Mouse (Mus musculus) embryonic facial prominence, embryonic 14.5 days (tissue): Measurements from ENCODE around the gene Chrdl2. TPM values are rescaled to one million over a fixed set of nuclear protein-coding genes. Genes with fewer than 3 reads are reported as not detected.

Experiments
- ATAC-seq: fragments of 200-750 bp; cut with Nextera tagmentation; 2 replicates; pipeline ENCODE4 v1.8.0; 2017; ENCODE audit warnings: low read depth, moderate number of reproducible peaks, moderate TSS enrichment
- DNase-seq: peaks from one replicate; pipeline ENCODE4 v3.0.0-alpha.2; 2015; ENCODE audit warnings: low spot score
- H3K27ac ChIP-seq: fragments of 300-500 bp; sonication (generic); replicated peaks from 2 replicates; pipeline ENCODE4 v1.5.1; 2014; ENCODE audit warnings: low read depth, mild to moderate bottlenecking, low read length, moderate library complexity
- H3K27me3 ChIP-seq: fragments of 300-500 bp; sonication (generic); replicated peaks from 2 replicates; pipeline ENCODE4 v1.6.1; 2014; ENCODE audit warnings: low read length; ENCODE audit not compliant: control insufficient read depth, insufficient read depth
- H3K36me3 ChIP-seq: fragments of 300-500 bp; sonication (generic); 2 replicates; pipeline ENCODE4 v1.6.1; 2014; ENCODE audit warnings: low read length, mixed read lengths; ENCODE audit not compliant: control insufficient read depth, insufficient read depth
- H3K4me1 ChIP-seq: fragments of 300-500 bp; sonication (generic); 2 replicates; pipeline ENCODE4 v1.6.1; 2014; ENCODE audit warnings: antibody characterized with exemption, low read length; ENCODE audit not compliant: control insufficient read depth, insufficient read depth
- H3K4me2 ChIP-seq: fragments of 300-500 bp; sonication (generic); 2 replicates; pipeline ENCODE4 v1.6.1; 2014; ENCODE audit warnings: low read depth, mild to moderate bottlenecking, low read length, moderate library complexity, mixed read lengths
- H3K4me3 ChIP-seq: fragments of 300-500 bp; sonication (generic); 2 replicates; pipeline ENCODE4 v1.5.1; 2014; ENCODE audit warnings: low read depth, mild to moderate bottlenecking, low read length
- H3K9ac ChIP-seq: fragments of 300-500 bp; sonication (generic); 2 replicates; pipeline ENCODE4 v1.6.1; 2014; ENCODE audit warnings: low read depth, mild to moderate bottlenecking, low read length, moderate library complexity, mixed read lengths
- H3K9me3 ChIP-seq: fragments of 300-500 bp; sonication (generic); 2 replicates; pipeline ENCODE4 v1.6.1; 2016; ENCODE audit warnings: low read length; ENCODE audit not compliant: control insufficient read depth
- WGBS: fragments of 180-500 bp; shearing (Covaris S2); extraction: QIAGEN DNeasy Blood & Tissue Kit; methylation state at CpG from one replicate; pipeline ENCODE4 v1.1.7; 2014; 5-methylcytosine and 5-hydroxymethylcytosine counted together
- polyA plus RNA-seq: library from polyadenylated mRNA; unstranded; fragments of >200 nt; fragmentation: Nextera tagmentation; extraction: Ambion mirVana; gene quantifications from 2 replicates; pipeline ENCODE4 v1.2.1, GENCODE M21; 2014

The Chrdl2 gene
- polyA plus RNA-seq, 1 experiment from 2014 or later = 2.0 TPM

- DNase-seq (no peak), ATAC-seq (no peak)
- Histone ChIP-seq H3K27me3 (peaks cover 24% of the 10 kb centered on the region), H3K4me1 (no peaks in the 10 kb centered on the region), H3K4me2 (no peak overlapping the region), H3K27ac (no peak overlapping the region), H3K4me3 (no peak overlapping the region), H3K9me3 (no peaks in the 10 kb centered on the region), H3K36me3 (no peaks in the 10 kb centered on the region), H3K9ac (no peak overlapping the region)
- WGBS = 30% methylated on average over 6 of the region's 6 CpGs
Measured at GRCm38 (mm10) chr7:100012515-100012914, 6.5 kb downstream of the Chrdl2 start.

DNA sequence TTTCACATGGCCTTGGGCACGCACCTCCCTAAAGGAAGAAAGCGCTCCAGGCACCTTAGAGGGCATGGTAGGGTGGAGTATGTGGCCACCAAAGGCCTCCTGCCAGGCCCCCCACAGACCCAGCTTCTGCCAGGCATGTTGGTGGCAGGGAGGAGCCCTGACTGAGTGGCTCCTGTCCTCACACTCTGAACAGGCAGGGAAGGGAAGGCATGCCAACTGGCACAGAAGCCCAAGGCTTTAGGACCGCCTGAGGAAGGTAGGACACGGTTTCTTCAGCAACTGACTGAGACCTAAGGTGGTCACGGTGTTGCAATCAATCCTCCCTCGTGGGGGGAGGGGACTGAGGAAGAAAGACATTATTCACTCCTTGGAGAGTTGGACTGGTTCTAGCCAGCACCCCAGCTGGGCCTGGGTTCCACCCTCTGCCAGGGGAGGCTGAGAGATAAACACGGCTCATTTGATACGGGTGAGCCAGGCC is 8.2 kb downstream of the Chrdl2 start:
- Histone ChIP-seq H3K9me3 (no peaks in the 10 kb centered on the region), H3K36me3 (no peaks in the 10 kb centered on the region), H3K9ac (no peak overlapping the region), H3K27ac (no peak overlapping the region), H3K4me1 (no peaks in the 10 kb centered on the region), H3K4me2 (no peak overlapping the region), H3K4me3 (no peak overlapping the region), H3K27me3 (peaks cover 7% of the 10 kb centered on the region; the same call in 1 of the 2 replicates)
- DNase-seq (peak; percentile 6), ATAC-seq (no peak)
- 60% methylated on average over 8 of the region's 8 CpGs for WGBS

DNA sequence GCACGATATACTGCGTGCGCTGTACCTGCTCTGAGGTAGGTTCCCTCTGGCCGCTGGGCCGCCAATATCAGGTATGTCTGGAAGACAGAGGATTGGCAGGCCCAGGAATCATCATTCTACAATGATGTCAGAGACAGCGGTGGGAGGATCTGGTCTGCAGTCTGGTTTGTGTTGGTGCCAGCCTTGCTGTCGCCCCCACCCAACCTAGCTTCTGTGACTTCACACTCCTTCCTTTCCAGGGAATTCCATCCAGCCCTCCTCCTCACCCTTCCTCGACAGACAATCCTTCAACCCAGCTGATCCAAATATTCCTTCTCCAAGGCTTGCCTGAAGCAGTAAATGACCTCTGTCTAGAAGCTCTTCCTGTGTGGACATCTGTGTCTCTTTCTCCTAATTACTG is 11.1 kb downstream of the Chrdl2 start:
- 87% methylated on average over 8 of the region's 8 CpGs for WGBS
- Histone ChIP-seq H3K27me3 (no peaks in the 10 kb centered on the region), H3K4me1 (no peaks in the 10 kb centered on the region), H3K4me3 (no peak overlapping the region), H3K4me2 (no peak overlapping the region), H3K36me3 (no peaks in the 10 kb centered on the region), H3K27ac (no peak overlapping the region), H3K9me3 (no peaks in the 10 kb centered on the region), H3K9ac (no peak overlapping the region)
- ATAC-seq (no peak), DNase-seq (no peak)

- Histone ChIP-seq H3K9me3 (no peaks in the 10 kb centered on the region), H3K4me3 (no peak overlapping the region), H3K9ac (no peak overlapping the region), H3K4me1 (no peaks in the 10 kb centered on the region), H3K36me3 (no peaks in the 10 kb centered on the region), H3K4me2 (no peak overlapping the region), H3K27me3 (no peaks in the 10 kb centered on the region), H3K27ac (no peak overlapping the region)
- ATAC-seq = no peak
- 58% methylated on average over 5 of the region's 5 CpGs for WGBS
- no peak for DNase-seq
Measured at GRCm38 (mm10) chr7:100027353-100027752, 21.4 kb downstream of the Chrdl2 start.

GRCm38 (mm10) chr7:100029307-100029706 is 23.3 kb downstream of the Chrdl2 start:
- Histone ChIP-seq H3K4me2 (no peak overlapping the region), H3K4me3 (no peak overlapping the region), H3K27me3 (no peaks in the 10 kb centered on the region), H3K9me3 (no peaks in the 10 kb centered on the region), H3K27ac (no peak overlapping the region), H3K4me1 (no peaks in the 10 kb centered on the region), H3K36me3 (no peaks in the 10 kb centered on the region), H3K9ac (no peak overlapping the region)
- WGBS = 46% methylated on average over 3 of the region's 3 CpGs
- DNase-seq = no peak
- ATAC-seq = no peak

GRCm38 (mm10) chr7:100030996-100031749 is 25.2 kb downstream of the Chrdl2 start:
- no peak overlapping the region for H3K4me2 ChIP-seq
- ATAC-seq (no peak), DNase-seq (no peak)
- no peak overlapping the region for H3K9ac ChIP-seq
- H3K4me3 ChIP-seq = no peak overlapping the region
- peaks cover 7% of the 10 kb centered on the region for H3K4me1 ChIP-seq
- no peak overlapping the region for H3K27ac ChIP-seq
- WGBS = 80% methylated on average over 8 of the region's 8 CpGs
- H3K36me3 ChIP-seq = no peaks in the 10 kb centered on the region
- no peaks in the 10 kb centered on the region for H3K9me3 ChIP-seq
- H3K27me3 ChIP-seq = no peaks in the 10 kb centered on the region

- no peaks in the 10 kb centered on the region for H3K27me3 ChIP-seq
- peaks cover 7% of the 10 kb centered on the region for H3K4me1 ChIP-seq
- ATAC-seq = no peak
- no peaks in the 10 kb centered on the region for H3K36me3 ChIP-seq
- WGBS = 57% methylated on average over 5 of the region's 5 CpGs
- H3K9ac ChIP-seq = no peak overlapping the region
- H3K4me3 ChIP-seq = no peak overlapping the region
- no peak overlapping the region for H3K27ac ChIP-seq
- H3K9me3 ChIP-seq = 0 out of 2 replicates have a peak, but pooled peaks cover 3% of the 10 kb centered on the region
- no peak overlapping the region for H3K4me2 ChIP-seq
- no peak for DNase-seq
Measured at GRCm38 (mm10) chr7:100033672-100034071, 27.7 kb downstream of the Chrdl2 start.

- WGBS = 76% methylated on average over 11 of the region's 11 CpGs
- H3K9me3 ChIP-seq = 0 out of 2 replicates have a peak, but pooled peaks cover 3% of the 10 kb centered on the region
- no peak overlapping the region for H3K9ac ChIP-seq
- no peak overlapping the region for H3K4me2 ChIP-seq
- no peaks in the 10 kb centered on the region for H3K36me3 ChIP-seq
- H3K4me1 ChIP-seq = peaks cover 7% of the 10 kb centered on the region
- no peak for ATAC-seq
- H3K27ac ChIP-seq = no peak overlapping the region
- no peak for DNase-seq
- no peaks in the 10 kb centered on the region for H3K27me3 ChIP-seq
- H3K4me3 ChIP-seq = no peak overlapping the region
Measured at GRCm38 (mm10) chr7:100034815-100035463, 29.0 kb downstream of the Chrdl2 start.
